Mouse (Mus musculus) neural tube, embryonic 14.5 days (tissue): Measurements from ENCODE around the gene Snrpd3. TPM values are rescaled to one million over a fixed set of nuclear protein-coding genes. Genes with fewer than 3 reads are reported as not detected.

Source experiments
- ATAC-seq: fragments of 200-750 bp; cut with Nextera tagmentation; 2 replicates; pipeline ENCODE4 v1.8.0; 2017; ENCODE audit warnings: low read depth, mild to moderate bottlenecking, moderate TSS enrichment, moderate library complexity
- H3K27ac ChIP-seq: fragments of 300-500 bp; sonication (generic); 2 replicates; pipeline ENCODE4 v1.5.1; 2014; ENCODE audit warnings: low read depth, mild to moderate bottlenecking, control low read depth, low read length, moderate library complexity, mixed read lengths
- H3K27me3 ChIP-seq: fragments of 300-500 bp; sonication (generic); 2 replicates; pipeline ENCODE4 v1.6.1; 2014; ENCODE audit warnings: low read length; ENCODE audit not compliant: control insufficient read depth, insufficient read depth
- H3K36me3 ChIP-seq: fragments of 300-500 bp; sonication (generic); 2 replicates; pipeline ENCODE4 v1.6.1; 2014; ENCODE audit warnings: low read length, mixed read lengths; ENCODE audit not compliant: control insufficient read depth, insufficient read depth
- H3K4me1 ChIP-seq: fragments of 300-500 bp; sonication (generic); 2 replicates; pipeline ENCODE4 v1.6.1; 2014; ENCODE audit warnings: low read length; ENCODE audit not compliant: control insufficient read depth, insufficient read depth
- H3K4me2 ChIP-seq: fragments of 300-500 bp; sonication (generic); 2 replicates; pipeline ENCODE4 v1.6.1; 2014; ENCODE audit warnings: mild to moderate bottlenecking, low read depth, low read length, control low read depth
- H3K4me3 ChIP-seq: fragments of 300-500 bp; sonication (generic); 2 replicates; pipeline ENCODE4 v1.5.1; 2014; ENCODE audit warnings: low read depth, low read length, control low read depth, mixed read lengths
- H3K9ac ChIP-seq: fragments of 300-500 bp; sonication (generic); replicated peaks from 2 replicates; pipeline ENCODE4 v1.6.1; 2014; ENCODE audit warnings: low read depth, mild to moderate bottlenecking, control low read depth, low read length, mixed read lengths
- H3K9me3 ChIP-seq: fragments of 300-500 bp; sonication (generic); 2 replicates; pipeline ENCODE4 v1.6.1; 2016; ENCODE audit warnings: low read length; ENCODE audit not compliant: control insufficient read depth
- WGBS: fragments of 180-500 bp; shearing (Covaris S2); extraction: QIAGEN DNeasy Blood & Tissue Kit; methylation state at CpG from one replicate; pipeline ENCODE4 v1.1.7; 2014; 5-methylcytosine and 5-hydroxymethylcytosine counted together
- polyA plus RNA-seq: library from polyadenylated mRNA; unstranded; fragments of >200 nt; fragmentation: Nextera tagmentation; extraction: Ambion mirVana; gene quantifications from 2 replicates; pipeline ENCODE4 v1.2.1, GENCODE M21; 2014

Gene Snrpd3
- polyA plus RNA-seq, 1 experiment from 2014 or later = 113 TPM

GRCm38 (mm10) chr10:75571937-75572336, 54.6 kb downstream of the Snrpd3 start:
- Histone ChIP-seq H3K4me3 (no peak overlapping the region), H3K27ac (no peak overlapping the region)
- 47% methylated on average over 9 of the region's 9 CpGs for WGBS

DNA sequence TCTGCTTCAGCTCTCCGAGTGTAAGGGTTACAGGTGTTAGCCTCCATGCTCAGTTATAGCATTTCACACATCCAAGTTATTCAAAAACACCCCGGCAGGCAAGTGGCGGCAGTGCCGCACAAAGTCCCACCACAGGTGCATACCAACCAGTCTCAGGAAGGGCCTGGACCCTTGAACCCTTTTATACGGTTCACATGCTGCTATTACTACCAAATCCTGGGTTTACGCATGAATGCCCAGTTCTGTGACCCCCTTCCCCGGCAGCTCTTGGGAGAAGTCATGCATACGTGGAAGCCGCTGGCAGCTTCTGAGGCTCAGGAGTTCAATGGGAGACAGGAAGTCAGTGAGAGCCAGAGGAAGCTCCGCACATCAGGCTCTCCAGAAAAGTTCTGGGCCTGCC, 55.8 kb downstream of the Snrpd3 start:
- H3K27ac ChIP-seq = no peak overlapping the region
- H3K9ac ChIP-seq = no peak overlapping the region
- no peaks in the 10 kb centered on the region for H3K9me3 ChIP-seq
- WGBS = 53% methylated on average over 10 of the region's 10 CpGs
- no peak overlapping the region for H3K4me2 ChIP-seq
- no peak overlapping the region for H3K4me3 ChIP-seq
- H3K27me3 ChIP-seq = no peaks in the 10 kb centered on the region
- H3K4me1 ChIP-seq = no peaks in the 10 kb centered on the region
- ATAC-seq = no peak
- no peaks in the 10 kb centered on the region for H3K36me3 ChIP-seq

More at GRCm38 (mm10) chr10:75571937-75572336, 54.6 kb downstream of the Snrpd3 start:
- Histone ChIP-seq H3K9ac (no peak overlapping the region), H3K27me3 (no peaks in the 10 kb centered on the region), H3K4me2 (no peak overlapping the region), H3K36me3 (no peaks in the 10 kb centered on the region), H3K9me3 (no peaks in the 10 kb centered on the region), H3K4me1 (no peaks in the 10 kb centered on the region)
- ATAC-seq = no peak

GRCm38 (mm10) chr10:75573965-75574364, 56.6 kb downstream of the Snrpd3 start:
- Histone ChIP-seq H3K36me3 (no peaks in the 10 kb centered on the region), H3K4me1 (no peaks in the 10 kb centered on the region), H3K9ac (no peak overlapping the region), H3K9me3 (no peaks in the 10 kb centered on the region), H3K4me3 (no peak overlapping the region), H3K27me3 (no peaks in the 10 kb centered on the region), H3K27ac (no peak overlapping the region), H3K4me2 (no peak overlapping the region)
- ATAC-seq = no peak
- 87% methylated on average over 9 of the region's 9 CpGs for WGBS

DNA sequence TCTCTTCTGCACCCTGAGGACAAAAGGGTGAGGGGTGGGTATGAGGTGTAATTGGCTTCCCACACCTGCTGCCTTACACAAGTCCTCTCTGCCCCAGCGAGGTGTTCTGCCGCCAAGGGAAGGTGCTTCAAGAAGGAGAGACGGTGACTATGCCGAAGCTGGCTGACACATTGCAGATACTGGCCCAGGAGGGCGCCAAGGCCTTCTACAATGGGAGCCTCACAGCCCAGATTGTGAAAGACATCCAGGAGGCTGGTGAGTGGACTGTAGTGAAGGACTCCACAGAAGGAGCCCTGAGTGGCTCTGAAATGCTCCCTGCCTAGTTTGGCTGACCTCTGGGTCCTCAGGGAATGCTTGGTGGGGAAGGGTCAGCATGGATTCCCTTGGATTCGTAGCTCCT, 61.8 kb downstream of the Snrpd3 start:
- Histone ChIP-seq H3K4me3 (no peak overlapping the region), H3K4me2 (no peak overlapping the region), H3K27me3 (no peaks in the 10 kb centered on the region), H3K36me3 (no peaks in the 10 kb centered on the region), H3K9me3 (no peaks in the 10 kb centered on the region), H3K9ac (no peak overlapping the region), H3K27ac (no peak overlapping the region), H3K4me1 (no peaks in the 10 kb centered on the region)
- 85% methylated on average over 6 of the region's 6 CpGs for WGBS
- no peak for ATAC-seq

DNA sequence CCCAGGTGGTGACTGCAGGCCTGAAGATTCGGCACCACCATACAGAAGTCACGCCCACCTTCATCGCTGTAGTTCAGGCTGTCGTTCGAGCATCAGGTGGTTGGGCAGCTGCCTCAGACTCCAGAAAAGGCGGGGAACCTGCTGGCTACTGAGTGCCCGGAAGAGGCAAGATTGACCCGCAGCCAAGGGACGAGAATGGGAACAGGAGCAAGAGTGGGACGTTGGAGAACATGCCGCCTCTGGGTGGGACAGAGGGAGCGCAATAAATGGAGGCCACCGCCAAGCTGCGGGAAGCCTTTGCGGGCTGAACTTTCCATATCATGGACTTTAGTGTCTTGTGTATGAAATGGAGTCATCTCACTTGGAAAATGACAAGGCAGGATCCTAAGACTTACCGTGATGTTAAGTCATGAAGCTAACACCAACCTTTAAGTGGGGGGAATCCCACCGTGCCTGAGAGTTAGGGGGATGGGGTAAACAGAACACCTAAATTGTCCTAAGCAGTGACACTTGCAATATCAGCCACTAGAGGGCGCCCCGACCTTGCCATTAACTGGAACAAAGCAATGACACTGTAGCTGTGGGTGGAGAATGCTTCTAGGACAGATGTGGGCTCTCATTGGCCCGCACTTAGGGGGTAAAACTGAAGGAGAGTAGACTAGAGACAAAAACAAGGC, 68.7 kb downstream of the Snrpd3 start:
- 14% methylated on average over 20 of the region's 20 CpGs for WGBS
- ATAC-seq = peak; percentile 90
- no peaks in the 10 kb centered on the region for H3K4me1 ChIP-seq
- no peak overlapping the region for H3K27ac ChIP-seq
- no peak overlapping the region for H3K9ac ChIP-seq
- H3K27me3 ChIP-seq = no peaks in the 10 kb centered on the region
- H3K9me3 ChIP-seq = no peaks in the 10 kb centered on the region
- H3K36me3 ChIP-seq = no peaks in the 10 kb centered on the region
- peak overlapping the region; percentile 12; the same call in 1 of the 2 replicates for H3K4me2 ChIP-seq
- no peak overlapping the region for H3K4me3 ChIP-seq

GRCm38 (mm10) chr10:75586553-75586879, 69.2 kb downstream of the Snrpd3 start:
- Histone ChIP-seq H3K4me2 (no peak overlapping the region), H3K36me3 (no peaks in the 10 kb centered on the region), H3K27ac (no peak overlapping the region), H3K27me3 (no peaks in the 10 kb centered on the region), H3K9me3 (no peaks in the 10 kb centered on the region), H3K4me3 (no peak overlapping the region), H3K4me1 (no peaks in the 10 kb centered on the region), H3K9ac (no peak overlapping the region)
- ATAC-seq = peak; percentile 26
- WGBS = 79% methylated on average over 1 of the region's 1 CpGs

Other genes starting within 250 kb of the Snrpd3 start
- gene Adora2a, start 200.7 kb upstream of the Snrpd3 start, polyA plus RNA-seq = 3.4 and 4.1 TPM in 2 replicates
- gene Upb1, start 116.4 kb upstream of the Snrpd3 start, polyA plus RNA-seq = 0.13 and 0.15 TPM in 2 replicates
- gene Gucd1, start 421 bp downstream of the Snrpd3 start, polyA plus RNA-seq = 19.4 and 22.7 TPM in 2 replicates
- gene Lrrc75b, start 42.8 kb downstream of the Snrpd3 start, polyA plus RNA-seq = 32.6 and 36.6 TPM in 2 replicates
- gene Ggt1, start 44.1 kb downstream of the Snrpd3 start, polyA plus RNA-seq = 0.85 and 1.5 TPM in 2 replicates
- 0.43 and 1.5 TPM in 2 replicates for gene Ggt5, start 71.8 kb downstream of the Snrpd3 start, polyA plus RNA-seq
- 9.8 and 12.3 TPM in 2 replicates for gene Susd2, start 126.5 kb downstream of the Snrpd3 start, polyA plus RNA-seq
- 34.2 and 39.9 TPM in 2 replicates for gene Cabin1, start 246.8 kb downstream of the Snrpd3 start, polyA plus RNA-seq